Comparison of ENCODE assay signal across 11 mouse cellular contexts in the genomic region with DNA sequence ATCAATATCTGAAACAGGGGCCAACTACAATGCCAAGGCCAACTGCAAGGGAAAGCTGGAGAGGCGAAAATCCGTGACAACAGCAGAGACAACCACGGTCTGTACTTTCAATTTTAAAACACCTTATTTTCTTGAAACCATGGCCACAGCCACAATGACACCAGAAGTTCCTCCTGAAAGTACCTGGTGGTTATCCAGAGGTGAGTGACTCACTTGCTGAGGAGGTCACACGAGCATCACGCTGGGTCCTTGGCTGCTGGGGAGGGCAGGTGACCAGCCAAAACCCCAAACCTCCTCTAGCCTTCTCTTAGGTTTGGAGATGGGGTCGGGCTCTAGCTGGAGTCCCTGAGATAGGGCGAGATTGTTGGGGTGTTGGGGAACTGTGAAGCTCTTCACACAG.
"Had no signal": no experiment of that assay in that cellular context is flagged by ENCODE, and none has a peak within 500 bp of the region (broad histone marks: within the 10 kb centered on the region; RNA-seq: fewer than 3 reads in every experiment).

No protein-coding gene starts in this region.

- H3K36me3 ChIP-seq: liver, embryonic 12.5 days; lung, embryonic 15.5 days; midbrain, embryonic 13.5 days; neural tube, embryonic 15.5 days had no signal

- DNase-seq: kidney, adult 8-10 months; kidney, postnatal 25 days; lung, postnatal 14 days; thymus, adult 18-20 months; thymus, postnatal 14 days had no signal

- H3K4me2 ChIP-seq: liver, embryonic 12.5 days; lung, embryonic 15.5 days; midbrain, embryonic 13.5 days; neural tube, embryonic 15.5 days had no signal

- H3K27me3 ChIP-seq: liver, embryonic 12.5 days; lung, embryonic 15.5 days; midbrain, embryonic 13.5 days; neural tube, embryonic 15.5 days had no signal

- H3K27ac ChIP-seq: limb, embryonic 10.5 days; liver, embryonic 12.5 days; lung, embryonic 15.5 days; midbrain, embryonic 13.5 days; neural tube, embryonic 15.5 days had no signal

- ATAC-seq: intestine, postnatal 0 days; liver, embryonic 12.5 days; midbrain, embryonic 13.5 days had no signal

- H3K9me3 ChIP-seq: limb, embryonic 10.5 days; liver, embryonic 12.5 days; lung, embryonic 15.5 days; midbrain, embryonic 13.5 days; neural tube, embryonic 15.5 days had no signal

- H3K4me3 ChIP-seq: limb, embryonic 10.5 days; liver, embryonic 12.5 days; lung, embryonic 15.5 days; midbrain, embryonic 13.5 days; neural tube, embryonic 15.5 days had no signal

- H3K4me1 ChIP-seq: midbrain, embryonic 13.5 days had no signal

- H3K9ac ChIP-seq: liver, embryonic 12.5 days; lung, embryonic 15.5 days; midbrain, embryonic 13.5 days; neural tube, embryonic 15.5 days had no signal
